Mouse (Mus musculus) intestine, postnatal 0 days (tissue): Measurements from ENCODE around the gene Olfr1164. TPM values are rescaled to one million over a fixed set of nuclear protein-coding genes. Genes with fewer than 3 reads are reported as not detected.

ENCODE experiments used
- ATAC-seq: fragments of 200-750 bp; cut with Nextera tagmentation; 2 replicates; pipeline ENCODE4 v1.8.0; 2017; ENCODE audit warnings: mild to moderate bottlenecking, moderate TSS enrichment, moderate library complexity
- H3K27ac ChIP-seq: fragments of 300-500 bp; sonication (generic); 2 replicates; pipeline ENCODE4 v1.5.1; 2014; ENCODE audit warnings: mild to moderate bottlenecking, low read depth, low read length, moderate library complexity
- H3K27me3 ChIP-seq: fragments of 300-500 bp; sonication (generic); replicated peaks from 2 replicates; pipeline ENCODE4 v1.6.1; 2014; ENCODE audit warnings: low read length, mixed read lengths; ENCODE audit not compliant: control insufficient read depth, insufficient read depth
- H3K36me3 ChIP-seq: fragments of 300-500 bp; sonication (generic); 2 replicates; pipeline ENCODE4 v1.6.1; 2014; ENCODE audit warnings: mild to moderate bottlenecking, moderate library complexity; ENCODE audit not compliant: control insufficient read depth, insufficient read depth
- H3K4me1 ChIP-seq: fragments of 300-500 bp; sonication (generic); replicated peaks from 2 replicates; pipeline ENCODE4 v1.6.1; 2014; ENCODE audit warnings: antibody characterized with exemption, low read length, mixed read lengths; ENCODE audit not compliant: control insufficient read depth, insufficient read depth
- H3K4me2 ChIP-seq: fragments of 300-500 bp; sonication (generic); replicated peaks from 2 replicates; pipeline ENCODE4 v1.6.1; 2014; ENCODE audit warnings: low read depth, mild to moderate bottlenecking, moderate library complexity
- H3K4me3 ChIP-seq: fragments of 300-500 bp; sonication (generic); 2 replicates; pipeline ENCODE4 v1.5.1; 2014; ENCODE audit warnings: low read depth, low read length
- H3K9ac ChIP-seq: fragments of 300-500 bp; sonication (generic); 2 replicates; pipeline ENCODE4 v1.6.1; 2014; ENCODE audit warnings: mild to moderate bottlenecking, low read depth, low read length
- H3K9me3 ChIP-seq: fragments of 300-500 bp; sonication (generic); 2 replicates; pipeline ENCODE4 v1.6.1; 2016; ENCODE audit warnings: mixed run types; ENCODE audit not compliant: control insufficient read depth
- CTCF ChIP-seq: sonication (generic); IDR thresholded peaks from 2 replicates; pipeline ENCODE4 v1.5.1; 2016; ENCODE audit warnings: low read depth, mild to moderate bottlenecking, control low read depth, antibody characterized with exemption, moderate library complexity
- WGBS: fragments of 180-500 bp; shearing (Covaris S2); extraction: QIAGEN DNeasy Blood & Tissue Kit; methylation state at CpG from one replicate; pipeline ENCODE4 v1.1.7; 2014; 5-methylcytosine and 5-hydroxymethylcytosine counted together
- polyA plus RNA-seq: library from polyadenylated mRNA; unstranded; fragments of >200 nt; fragmentation: Nextera tagmentation; extraction: Ambion mirVana; gene quantifications from 2 replicates; pipeline ENCODE4 v1.2.1, GENCODE M21; 2015

Olfr1164 gene
- polyA plus RNA-seq = not detected in 2 replicates

- Histone ChIP-seq H3K9ac (no peak within 1 kb of the TSS), H3K4me2 (no peak within 1 kb of the TSS), H3K27me3 (no peaks in the 10 kb centered on the region), H3K4me1 (no peaks in the 10 kb centered on the region), H3K4me3 (no peak within 1 kb of the TSS), H3K27ac (no peak within 1 kb of the TSS), H3K9me3 (no peaks in the 10 kb centered on the region), H3K36me3 (no peaks in the 10 kb centered on the region)
- TF ChIP-seq CTCF = no peak
- 61% methylated on average over 4 of the region's 4 CpGs for WGBS
- no peak for ATAC-seq
Observed at GRCm38 (mm10) chr2:88093866-88094265, at the start of gene Olfr1164. Gene Olfr1164 (minus strand): TSS chr2:88093966.

DNA sequence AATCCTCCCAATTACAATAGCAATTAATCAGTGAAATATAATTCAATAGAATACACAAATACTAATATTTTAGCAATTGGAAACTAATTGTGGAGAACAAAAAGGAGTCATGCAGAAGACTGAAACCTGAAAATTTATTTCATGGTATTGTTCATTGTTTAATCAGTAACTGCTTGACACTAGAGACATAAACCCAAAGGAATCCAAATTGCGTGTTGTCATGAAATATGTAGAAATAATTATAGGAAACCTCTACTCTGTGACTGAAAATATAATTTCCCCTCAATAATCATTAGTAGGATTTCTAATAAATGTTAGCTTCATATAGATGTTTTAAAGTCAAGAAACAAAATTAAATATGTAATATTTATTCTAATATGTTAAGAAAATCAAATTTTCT, 34.4 kb upstream of the Olfr1164 start, which contains the start of gene Olfr1166:
Gene Olfr1166, minus strand, starts transcription at position 101 of the 400 bp plus-strand sequence.
- Histone ChIP-seq H3K4me1 (no peaks in the 10 kb centered on the region), H3K27ac (no peak within 1 kb of the TSS), H3K9me3 (no peaks in the 10 kb centered on the region), H3K4me3 (no peak within 1 kb of the TSS), H3K4me2 (no peak within 1 kb of the TSS), H3K36me3 (no peaks in the 10 kb centered on the region), H3K27me3 (no peaks in the 10 kb centered on the region), H3K9ac (no peak within 1 kb of the TSS)
- no peak for TF ChIP-seq CTCF
- WGBS = 84% methylated on average over 1 of the region's 1 CpGs
- no peak for ATAC-seq

- no peak for TF ChIP-seq CTCF
- H3K9me3 ChIP-seq = no peaks in the 10 kb centered on the region
- no peak for ATAC-seq
- no peak within 1 kb of the TSS for H3K4me3 ChIP-seq
- no peaks in the 10 kb centered on the region for H3K4me1 ChIP-seq
- no peaks in the 10 kb centered on the region for H3K27me3 ChIP-seq
- H3K4me2 ChIP-seq = no peak within 1 kb of the TSS
- no peaks in the 10 kb centered on the region for H3K36me3 ChIP-seq
- no peak within 1 kb of the TSS for H3K27ac ChIP-seq
- no peak within 1 kb of the TSS for H3K9ac ChIP-seq
Observed at GRCm38 (mm10) chr2:88071730-88072129, 22.0 kb downstream of the Olfr1164 start, which contains the start of gene Olfr1163. Gene Olfr1163 (minus strand): TSS chr2:88071830.

GRCm38 (mm10) chr2:88063587-88063986, 30.2 kb downstream of the Olfr1164 start:
- H3K4me3 ChIP-seq = no peak overlapping the region
- ATAC-seq = no peak
- H3K27ac ChIP-seq = no peak overlapping the region
- H3K9ac ChIP-seq = no peak overlapping the region
- H3K9me3 ChIP-seq = 0 out of 2 replicates have a peak, but pooled peaks cover 4% of the 10 kb centered on the region
- H3K4me1 ChIP-seq = no peaks in the 10 kb centered on the region
- H3K36me3 ChIP-seq = no peaks in the 10 kb centered on the region
- no peak for TF ChIP-seq CTCF
- no peaks in the 10 kb centered on the region for H3K27me3 ChIP-seq
- no peak overlapping the region for H3K4me2 ChIP-seq
- WGBS = 88% methylated on average over 2 of the region's 2 CpGs

DNA sequence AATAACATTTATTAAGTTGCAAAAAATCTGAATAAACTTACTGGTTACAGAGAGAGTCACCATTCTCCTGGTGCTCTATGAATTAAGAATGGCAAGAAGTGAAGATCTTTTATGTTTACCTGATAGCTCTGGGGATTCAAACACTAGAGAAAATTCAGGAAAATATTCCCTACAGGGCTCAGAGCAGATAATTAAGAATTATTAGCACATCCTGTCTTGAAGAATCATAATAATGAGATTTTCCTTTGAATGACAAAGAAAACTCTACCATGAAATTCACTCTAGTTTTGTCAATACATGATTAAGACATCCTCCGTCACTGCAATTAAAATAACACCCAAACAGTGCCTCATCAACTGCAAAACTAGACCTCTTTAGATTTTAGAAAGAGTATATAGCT, 42.7 kb downstream of the Olfr1164 start, which contains the start of gene Olfr1162:
Gene Olfr1162, minus strand, starts transcription at position 101 of the 400 bp plus-strand sequence.
- 83% methylated on average over 1 of the region's 1 CpGs for WGBS
- Histone ChIP-seq H3K4me1 (no peaks in the 10 kb centered on the region), H3K36me3 (no peaks in the 10 kb centered on the region), H3K4me2 (no peak within 1 kb of the TSS), H3K9me3 (no peaks in the 10 kb centered on the region), H3K4me3 (no peak within 1 kb of the TSS), H3K9ac (no peak within 1 kb of the TSS), H3K27ac (no peak within 1 kb of the TSS), H3K27me3 (no peaks in the 10 kb centered on the region)
- ATAC-seq = no peak
- no peak for TF ChIP-seq CTCF

Other genes with a start within 250 kb of the Olfr1164 start
- not detected in 2 replicates for gene Olfr1150-ps1, start 250.0 kb downstream of the Olfr1164 start, polyA plus RNA-seq
- not detected in 2 replicates for gene Olfr1151, start 238.1 kb downstream of the Olfr1164 start, polyA plus RNA-seq
- not detected in 2 replicates for gene Olfr1152, start 227.5 kb downstream of the Olfr1164 start, polyA plus RNA-seq
- not detected in 2 replicates for gene Olfr1153, start 199.0 kb downstream of the Olfr1164 start, polyA plus RNA-seq
- gene Olfr1154, start 188.8 kb downstream of the Olfr1164 start, polyA plus RNA-seq = not detected in 2 replicates
- gene Olfr1155, start 148.8 kb downstream of the Olfr1164 start, polyA plus RNA-seq = not detected in 2 replicates
- not detected in 2 replicates for gene Olfr1156, start 140.9 kb downstream of the Olfr1164 start, polyA plus RNA-seq
- not detected in 2 replicates for gene Olfr1157, start 125.7 kb downstream of the Olfr1164 start, polyA plus RNA-seq
- gene Olfr74, start 119.3 kb downstream of the Olfr1164 start, polyA plus RNA-seq = not detected in 2 replicates
- not detected in 2 replicates for gene Olfr1158, start 103.9 kb downstream of the Olfr1164 start, polyA plus RNA-seq
- gene Olfr1160, start 85.7 kb downstream of the Olfr1164 start, polyA plus RNA-seq = not detected in 2 replicates
- not detected in 2 replicates for gene Olfr1161, start 71.2 kb downstream of the Olfr1164 start, polyA plus RNA-seq
- not detected in 2 replicates for gene Olfr73, start 56.3 kb downstream of the Olfr1164 start, polyA plus RNA-seq
- gene Olfr1162, start 42.8 kb downstream of the Olfr1164 start, polyA plus RNA-seq = not detected in 2 replicates
- not detected in 2 replicates for gene Olfr1163, start 22.1 kb downstream of the Olfr1164 start, polyA plus RNA-seq
- gene Olfr1166, start 34.3 kb upstream of the Olfr1164 start, polyA plus RNA-seq = not detected in 2 replicates
- gene Olfr1167, start 61.2 kb upstream of the Olfr1164 start, polyA plus RNA-seq = not detected in 2 replicates
- not detected in 2 replicates for gene Olfr1168, start 87.9 kb upstream of the Olfr1164 start, polyA plus RNA-seq
- not detected in 2 replicates for gene Olfr1170, start 134.4 kb upstream of the Olfr1164 start, polyA plus RNA-seq
- gene Olfr1173, start 185.9 kb upstream of the Olfr1164 start, polyA plus RNA-seq = 0.03 TPM in 1 of 2 replicates, not detected in the other
- not detected in 2 replicates for gene Olfr1174-ps, start 221.2 kb upstream of the Olfr1164 start, polyA plus RNA-seq
- gene Olfr1175-ps, start 233.2 kb upstream of the Olfr1164 start, polyA plus RNA-seq = not detected in 2 replicates
- not detected in 2 replicates for gene Olfr1176, start 242.8 kb upstream of the Olfr1164 start, polyA plus RNA-seq